In the genomic region with DNA sequence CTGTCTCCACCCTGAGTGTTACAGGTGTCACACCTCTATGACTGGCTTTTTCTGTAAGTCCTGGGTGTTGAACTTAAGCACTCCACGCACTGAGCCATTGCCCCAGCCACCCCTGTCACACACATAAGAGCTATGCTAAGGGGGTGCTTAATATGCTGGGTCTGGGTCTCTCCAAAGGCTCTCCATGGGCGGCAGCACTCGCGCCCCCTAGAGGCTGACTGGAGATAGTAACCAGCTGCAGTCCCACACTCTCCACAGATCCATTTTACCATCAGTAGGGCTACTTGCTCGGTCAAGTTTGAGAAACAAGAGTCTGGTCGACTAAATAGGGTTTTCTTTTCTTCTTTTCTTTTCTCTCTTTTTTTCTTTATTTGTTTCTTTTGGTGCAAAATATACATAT, we compare ENCODE assay signal across 18 mouse cellular contexts. TPM values are rescaled to one million over a fixed set of nuclear protein-coding genes. Genes with fewer than 3 reads are reported as not detected.
DNase-seq lines count a peak whose midpoint lies in the region; ATAC-seq and TF ChIP-seq lines count a peak whose summit lies in the region.
"Had no signal": no experiment of that assay in that cellular context is flagged by ENCODE, and none has a peak within 500 bp of the region (broad histone marks: within the 10 kb centered on the region; RNA-seq: fewer than 3 reads in every experiment).

No protein-coding gene starts in this region.

- TF ChIP-seq CTCF in forebrain, postnatal 0 days (IDR thresholded peaks at IDR 0.05; ENCODE audit: low read depth) = peak; percentile 26; the same call in 1 of the 2 replicates
- TF ChIP-seq CTCF in liver, postnatal 0 days (IDR thresholded peaks at IDR 0.05; ENCODE audit: low read depth) = 0 out of 2 replicates have a peak, but pooled peaks have one; percentile 19

- no peaks in the 10 kb centered on the region for H3K9me3 ChIP-seq in forebrain, postnatal 0 days (ENCODE audit: low read length)
- H3K9me3 ChIP-seq in forebrain, embryonic 15.5 days = no peaks in the 10 kb centered on the region
- H3K9me3 ChIP-seq in liver, postnatal 0 days (ENCODE audit: low read length) = no peaks in the 10 kb centered on the region
- no peaks in the 10 kb centered on the region for H3K9me3 ChIP-seq in liver, embryonic 11.5 days (ENCODE audit: control insufficient read depth, low read length)
- H3K9me3 ChIP-seq: heart, embryonic 15.5 days; liver, embryonic 13.5 days had no signal

- no peak for ATAC-seq in forebrain, postnatal 0 days
- no peak for ATAC-seq in forebrain, embryonic 15.5 days (replicated peaks)
- ATAC-seq in liver, postnatal 0 days = no peak
- ATAC-seq in liver, embryonic 11.5 days (replicated peaks; ENCODE audit: low FRiP score) = no peak
- ATAC-seq in granulocyte monocyte progenitor cell, adult 5-6 weeks (replicated peaks; ENCODE audit: poor library complexity, severe bottlenecking) = peak; percentile 46
- ATAC-seq: forebrain, embryonic 16.5 days had no signal

- H3K27ac ChIP-seq in forebrain, postnatal 0 days (ENCODE audit: low read depth, low read length) = no peak overlapping the region
- no peak overlapping the region for H3K27ac ChIP-seq in forebrain, embryonic 15.5 days (replicated peaks)
- no peak overlapping the region for H3K27ac ChIP-seq in liver, postnatal 0 days (ENCODE audit: low read depth)
- no peak overlapping the region for H3K27ac ChIP-seq in liver, embryonic 11.5 days (ENCODE audit: low read depth, low read length)
- H3K27ac ChIP-seq: heart, embryonic 15.5 days; hindbrain, embryonic 14.5 days; liver, embryonic 13.5 days; macrophage had no signal

- H3K4me3 ChIP-seq in forebrain, postnatal 0 days (ENCODE audit: low read depth, low read length) = no peak overlapping the region
- no peak overlapping the region for H3K4me3 ChIP-seq in forebrain, embryonic 15.5 days
- H3K4me3 ChIP-seq in liver, postnatal 0 days (ENCODE audit: low read depth, low read length) = no peak overlapping the region
- H3K4me3 ChIP-seq in liver, embryonic 11.5 days (ENCODE audit: low read depth, low read length) = no peak overlapping the region
- H3K4me3 ChIP-seq: heart, embryonic 15.5 days; liver, embryonic 13.5 days had no signal

- no peak overlapping the region for H3K4me2 ChIP-seq in forebrain, postnatal 0 days (ENCODE audit: low read depth)
- no peak overlapping the region for H3K4me2 ChIP-seq in forebrain, embryonic 15.5 days (replicated peaks)
- no peak overlapping the region for H3K4me2 ChIP-seq in liver, postnatal 0 days (ENCODE audit: low read depth, low read length)
- H3K4me2 ChIP-seq in liver, embryonic 11.5 days = no peak overlapping the region
- H3K4me2 ChIP-seq: heart, embryonic 15.5 days; hindbrain, embryonic 14.5 days; liver, embryonic 13.5 days had no signal

- DNase-seq in forebrain, postnatal 0 days = no peak
- DNase-seq in liver, postnatal 0 days = no peak
- DNase-seq in liver, embryonic 11.5 days (ENCODE audit: low spot score) = no peak
- peak; percentile 28 for DNase-seq in A20 (ENCODE audit: low read depth, low spot score)
- DNase-seq in urinary bladder, postnatal 10 days (ENCODE audit: low spot score) = no peak
- no peak for DNase-seq in urinary bladder, postnatal 14 days (ENCODE audit: low spot score)
- DNase-seq: cerebellum, adult 9-10 months; embryo, embryonic 11 days; gastrocnemius, postnatal 36 days; kidney, adult 9 months; liver, embryonic 13.5 days; midbrain, embryonic 14.5 days had no signal

- no peaks in the 10 kb centered on the region for H3K27me3 ChIP-seq in forebrain, postnatal 0 days (ENCODE audit: insufficient read depth, low read length)
- H3K27me3 ChIP-seq in forebrain, embryonic 15.5 days = no peaks in the 10 kb centered on the region
- no peaks in the 10 kb centered on the region for H3K27me3 ChIP-seq in liver, postnatal 0 days (ENCODE audit: insufficient read depth, low read length)
- no peaks in the 10 kb centered on the region for H3K27me3 ChIP-seq in liver, embryonic 11.5 days (replicated peaks; ENCODE audit: control insufficient read depth, insufficient read depth, low read length)
- H3K27me3 ChIP-seq: liver, embryonic 13.5 days had no signal

- H3K36me3 ChIP-seq in forebrain, postnatal 0 days (ENCODE audit: insufficient read depth) = no peaks in the 10 kb centered on the region
- H3K36me3 ChIP-seq in forebrain, embryonic 15.5 days = no peaks in the 10 kb centered on the region
- no peaks in the 10 kb centered on the region for H3K36me3 ChIP-seq in liver, postnatal 0 days (replicated peaks; ENCODE audit: insufficient read depth, low read length)
- no peaks in the 10 kb centered on the region for H3K36me3 ChIP-seq in liver, embryonic 11.5 days (ENCODE audit: control insufficient read depth, insufficient read depth, low read length)
- H3K36me3 ChIP-seq: heart, embryonic 15.5 days; liver, embryonic 13.5 days had no signal

- H3K4me1 ChIP-seq in forebrain, postnatal 0 days (ENCODE audit: insufficient read depth) = no peaks in the 10 kb centered on the region
- no peaks in the 10 kb centered on the region for H3K4me1 ChIP-seq in forebrain, embryonic 15.5 days
- no peaks in the 10 kb centered on the region; the same call in 1 of the 2 replicates for H3K4me1 ChIP-seq in liver, postnatal 0 days (ENCODE audit: insufficient read depth)
- H3K4me1 ChIP-seq in liver, embryonic 11.5 days (replicated peaks; ENCODE audit: control insufficient read depth, insufficient read depth, low read length) = no peaks in the 10 kb centered on the region
- H3K4me1 ChIP-seq: heart, embryonic 15.5 days; liver, embryonic 13.5 days had no signal

- H3K9ac ChIP-seq in forebrain, postnatal 0 days = no peak overlapping the region
- no peak overlapping the region for H3K9ac ChIP-seq in forebrain, embryonic 15.5 days (replicated peaks)
- H3K9ac ChIP-seq in liver, postnatal 0 days (replicated peaks) = no peak overlapping the region
- no peak overlapping the region for H3K9ac ChIP-seq in liver, embryonic 11.5 days (ENCODE audit: low read depth, low read length)
- H3K9ac ChIP-seq: heart, embryonic 15.5 days; hindbrain, embryonic 14.5 days; liver, embryonic 13.5 days had no signal

- 41% methylated on average over 6 of the region's 6 CpGs for WGBS in forebrain, postnatal 0 days
- 40% methylated on average over 6 of the region's 6 CpGs for WGBS in forebrain, embryonic 15.5 days
- 32% methylated on average over 6 of the region's 6 CpGs for WGBS in liver, postnatal 0 days (ENCODE audit: insufficient replicate concordance)
- WGBS in liver, embryonic 11.5 days = 41% methylated on average over 6 of the region's 6 CpGs

- TF ChIP-seq EP300 in liver, postnatal 0 days (IDR thresholded peaks at IDR 0.05; ENCODE audit: low read depth) = no peak

RNA-seq across cellular contexts. Expression of a gene that starts 33.9 kb away (rescaled TPM):
- total RNA-seq in forebrain, postnatal 0 days (2014; rRNA removed) = 6.8 and 9.2 TPM in 2 replicates
- polyA plus RNA-seq in forebrain, postnatal 0 days (2015; fragmentation: Nextera tagmentation; extraction: Ambion mirVana) = 2.5 and 5.4 TPM in 2 replicates
- polyA plus RNA-seq in forebrain, embryonic 15.5 days (2015; fragmentation: Nextera tagmentation; extraction: Ambion mirVana) = 4.5 and 5.5 TPM in 2 replicates
- polyA plus RNA-seq in liver, postnatal 0 days (2015; fragmentation: Nextera tagmentation; extraction: Ambion mirVana) = 0.08 and 0.09 TPM in 2 replicates
- polyA plus RNA-seq in liver, embryonic 11.5 days (2014; fragmentation: Nextera tagmentation; extraction: Ambion mirVana) = 0.01 and 0.17 TPM in 2 replicates
- 0.49 and 2.0 TPM in 2 replicates for total RNA-seq in granulocyte monocyte progenitor cell, adult 5-6 weeks (2014; fragmentation: Nextera tagmentation)
- total RNA-seq in granulocyte monocyte progenitor cell, adult 5-6 weeks (2017) = 0.09 and 0.21 TPM in 2 replicates

RNA-seq across cellular contexts. Expression of a gene that starts 58.9 kb away (rescaled TPM):
- 21.3 and 29.0 TPM in 2 replicates for total RNA-seq in forebrain, postnatal 0 days (2014; rRNA removed)
- 28.7 and 30.2 TPM in 2 replicates for polyA plus RNA-seq in forebrain, postnatal 0 days (2015; fragmentation: Nextera tagmentation; extraction: Ambion mirVana)
- 54.5 and 59.3 TPM in 2 replicates for polyA plus RNA-seq in forebrain, embryonic 15.5 days (2015; fragmentation: Nextera tagmentation; extraction: Ambion mirVana)
- 18.8 and 23.9 TPM in 2 replicates for polyA plus RNA-seq in liver, postnatal 0 days (2015; fragmentation: Nextera tagmentation; extraction: Ambion mirVana)
- 121 and 131 TPM in 2 replicates for polyA plus RNA-seq in liver, embryonic 11.5 days (2014; fragmentation: Nextera tagmentation; extraction: Ambion mirVana)
- 56.5 and 65.6 TPM in 2 replicates for total RNA-seq in granulocyte monocyte progenitor cell, adult 5-6 weeks (2014; fragmentation: Nextera tagmentation)
- 57.2 and 65.2 TPM in 2 replicates for total RNA-seq in granulocyte monocyte progenitor cell, adult 5-6 weeks (2017)
